Mouse (Mus musculus) heart, adult 8-10 months (tissue): Measurements from ENCODE around the gene Il17a. TPM values are rescaled to one million over a fixed set of nuclear protein-coding genes. Genes with fewer than 3 reads are reported as not detected.

Experiments
- microRNA-seq: library from miRNA; unstranded; fragments of <30 nt; microRNA quantifications from one replicate; pipeline ENCODE4 v1.2.0, GENCODE M21; 2022
- total RNA-seq, 4 experiments: library from RNA; stranded (reverse); gene quantifications; 2 replicates each; pipeline ENCODE4 v1.2.4; 2022

Gene Il17a
- total RNA-seq, 4 experiments from 2014 or later, result not detected

Small RNA genes within 50 kb of the gene (microRNA-seq; reads per million reads assigned to microRNA genes)
- gene Mir133b, result 7.3 reads per million, percentile 19 among the genes with 10 or more reads in this experiment

Other genes with a start within 250 kb of the Il17a start
- not detected for gene Pkhd1, start 112.8 kb upstream of the Il17a start, total RNA-seq
- gene Il17f, start 59.7 kb downstream of the Il17a start, total RNA-seq, result not detected
- gene Mcm3, start 89.4 kb downstream of the Il17a start, total RNA-seq, result 1 to 10 TPM; 3.2 to 4.3 (median 3.9) TPM
- 1 to 10 TPM; 1.2 to 1.8 (median 1.5) TPM for gene Paqr8, start 159.7 kb downstream of the Il17a start, total RNA-seq
- under 1 TPM; 0.27 to 0.87 (median 0.50) TPM for gene Efhc1, start 220.7 kb downstream of the Il17a start, total RNA-seq